Mouse (Mus musculus): ENCODE measurements at regions not wholly inside any gene's neighbourhood (a gene's known extent, or its start where the extent isn't known, plus 50 kb on each side); places are given as distances from the start of the nearest gene placed in this dataset.

GRCm38 (mm10) chr9:100266528-100267387, 219.8 kb downstream of the Il20rb start:
- in situ Hi-C loops (cut with MboI, MseI): no loop called here

GRCm38 (mm10) chr9:100252409-100252808, 234.2 kb downstream of the Il20rb start:
- in situ Hi-C loops (cut with MboI, MseI): no loop called here

Measured in regulatory T cell (primary cell).